Mouse (Mus musculus) cortical plate, adult 2 months (tissue): ENCODE measurements around the gene Spry2. TPM values are rescaled to one million over a fixed set of nuclear protein-coding genes. Genes with fewer than 3 reads are reported as not detected.

Experiments used
- H3K27ac ChIP-seq: fragments of 200-500 bp; 2 replicates; pipeline ENCODE4 v1.5.1; 2012; ENCODE audit warnings: low read length, control low read depth, inconsistent platforms; ENCODE audit not compliant: insufficient read depth
- H3K4me1 ChIP-seq: fragments of 200-500 bp; 2 replicates; pipeline ENCODE4 v1.6.1; 2011; ENCODE audit warnings: low read length; ENCODE audit not compliant: control insufficient read depth, insufficient read depth
- H3K4me3 ChIP-seq: fragments of 200-500 bp; 2 replicates; pipeline ENCODE4 v1.5.1; 2011; ENCODE audit warnings: mild to moderate bottlenecking, low read length, control low read depth; ENCODE audit not compliant: insufficient read depth
- CTCF ChIP-seq: fragments of 200-500 bp; IDR thresholded peaks from 2 replicates; pipeline ENCODE4 v1.5.1; 2011; ENCODE audit warnings: mild to moderate bottlenecking, control low read depth, low read length; ENCODE audit not compliant: insufficient read depth; ENCODE audit errors: extremely low read depth
- POLR2A ChIP-seq: fragments of 200-500 bp; IDR thresholded peaks from 2 replicates; pipeline ENCODE4 v1.6.1; 2011; ENCODE audit warnings: mild to moderate bottlenecking, low read length, control low read depth; ENCODE audit not compliant: insufficient read depth; ENCODE audit errors: extremely low read depth
- polyA plus RNA-seq: library from polyadenylated mRNA; depleted of rRNA; stranded (reverse); fragments of >200 nt; gene quantifications from 2 replicates; pipeline ENCODE4 v1.2.3, GENCODE M21; 2012; rRNA removed

Spry2 gene
- polyA plus RNA-seq, 1 experiment: 49.7 TPM

DNA sequence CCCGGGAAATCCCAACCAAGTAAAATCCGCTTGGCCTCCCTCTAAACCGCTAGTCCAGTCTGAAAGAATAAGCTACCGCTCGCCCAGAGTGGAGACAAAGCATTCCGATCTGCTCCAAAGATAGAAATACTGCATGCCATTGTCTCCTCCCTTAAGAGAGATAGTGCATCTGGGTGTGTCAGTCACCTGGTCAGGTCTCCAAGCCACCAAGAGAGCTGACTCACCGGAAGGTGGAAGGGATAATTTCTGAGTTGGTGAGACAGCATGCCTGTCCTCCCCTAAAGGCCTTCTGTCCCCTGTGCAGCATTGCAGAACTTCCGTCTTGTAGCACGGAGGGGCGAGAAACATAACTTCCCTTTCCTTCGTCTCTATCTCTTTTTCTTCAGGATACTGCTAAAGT is 34.4 kb downstream of the Spry2 start:
- no peaks in the 10 kb centered on the region for H3K4me1 ChIP-seq
- H3K4me3 ChIP-seq: no peak overlapping the region
- TF ChIP-seq POLR2A (no peak), CTCF (no peak)
- H3K27ac ChIP-seq: no peak overlapping the region

DNA sequence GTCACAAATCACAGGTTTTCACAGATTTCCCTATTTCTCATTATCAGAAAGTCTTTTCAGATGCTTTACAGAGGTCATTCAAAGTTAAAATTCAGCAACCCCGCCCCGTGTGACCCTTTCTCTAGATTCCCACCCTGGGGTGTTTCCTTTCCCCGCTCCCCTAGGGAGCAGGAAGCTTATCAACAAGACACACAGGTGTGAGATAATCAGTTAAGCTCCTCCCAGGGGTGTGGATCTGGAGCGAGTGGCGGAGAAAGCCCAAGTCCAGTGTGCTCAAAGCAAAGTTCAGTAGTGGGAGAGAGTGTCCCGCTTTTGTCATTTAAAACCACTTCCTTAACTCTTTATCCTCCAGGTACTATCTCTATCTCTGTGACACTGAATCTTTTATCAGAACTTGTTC is 35.7 kb downstream of the Spry2 start:
- Histone ChIP-seq H3K4me1 (no peaks in the 10 kb centered on the region), H3K27ac (no peak overlapping the region), H3K4me3 (no peak overlapping the region)
- TF ChIP-seq POLR2A (no peak), CTCF (no peak)

DNA sequence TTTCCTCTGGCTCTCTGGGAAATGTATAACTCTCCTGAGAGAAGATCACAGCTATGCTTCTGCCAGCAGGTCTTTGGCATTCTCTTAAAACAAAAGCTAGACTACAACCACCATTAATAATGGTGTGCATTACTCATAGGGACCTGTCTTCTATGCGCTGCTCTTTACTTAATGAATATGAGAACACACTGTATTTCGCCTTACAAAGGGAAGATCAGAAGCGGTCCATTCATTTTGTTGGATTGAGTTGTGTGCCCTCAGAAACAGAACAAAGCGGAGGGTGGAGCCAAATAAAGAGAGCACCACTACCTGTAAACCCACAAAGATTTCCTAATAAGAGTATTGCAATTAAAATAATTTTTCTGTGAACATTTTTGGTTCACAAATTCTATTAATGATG is 36.3 kb downstream of the Spry2 start:
- H3K27ac ChIP-seq: no peak overlapping the region
- H3K4me3 ChIP-seq: no peak overlapping the region
- no peak for TF ChIP-seq POLR2A
- TF ChIP-seq CTCF: no peak
- H3K4me1 ChIP-seq: no peaks in the 10 kb centered on the region

DNA sequence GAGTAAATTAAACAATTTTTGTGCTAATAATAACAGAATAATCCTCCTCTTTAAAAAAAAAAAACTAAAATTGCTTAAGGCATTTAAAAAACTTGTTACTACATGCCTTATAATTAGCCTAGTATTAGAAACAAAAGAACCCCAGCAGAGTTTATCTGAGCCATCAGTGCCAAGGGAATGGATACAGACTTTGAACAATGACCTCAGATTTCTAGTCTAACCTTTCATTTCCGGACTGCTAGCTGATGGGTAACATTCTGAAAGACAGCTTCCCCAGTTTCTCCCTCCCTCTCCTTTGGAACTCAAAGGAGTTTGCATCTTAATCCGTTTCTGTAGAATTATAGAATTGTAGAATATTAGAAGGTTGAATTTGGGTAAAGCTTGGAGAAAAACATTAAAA is 36.7 kb downstream of the Spry2 start:
- TF ChIP-seq CTCF: no peak
- TF ChIP-seq POLR2A: no peak
- Histone ChIP-seq H3K4me3 (no peak overlapping the region), H3K27ac (no peak overlapping the region), H3K4me1 (no peaks in the 10 kb centered on the region)

DNA sequence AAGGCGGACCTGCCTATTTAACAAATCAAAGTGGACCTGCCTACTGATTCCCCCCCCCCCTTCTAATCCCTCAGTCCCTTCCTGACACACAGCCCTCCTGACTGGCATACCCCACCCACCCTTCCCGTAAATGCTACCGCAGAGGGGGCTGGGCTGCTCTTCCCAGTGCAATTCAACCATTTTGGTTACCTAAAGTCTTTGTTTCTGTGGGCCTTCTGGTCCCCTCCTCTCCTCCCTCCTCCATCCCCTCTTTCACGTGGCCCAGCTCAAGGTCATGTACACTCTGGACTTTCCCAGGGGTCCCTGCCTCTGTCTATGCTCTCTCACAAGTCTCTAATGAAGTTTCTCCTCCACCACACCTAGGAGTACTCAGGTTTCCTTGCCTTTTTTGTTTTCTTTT is 37.3 kb downstream of the Spry2 start:
- no peaks in the 10 kb centered on the region for H3K4me1 ChIP-seq
- no peak overlapping the region for H3K27ac ChIP-seq
- no peak for TF ChIP-seq POLR2A
- no peak overlapping the region for H3K4me3 ChIP-seq

DNA sequence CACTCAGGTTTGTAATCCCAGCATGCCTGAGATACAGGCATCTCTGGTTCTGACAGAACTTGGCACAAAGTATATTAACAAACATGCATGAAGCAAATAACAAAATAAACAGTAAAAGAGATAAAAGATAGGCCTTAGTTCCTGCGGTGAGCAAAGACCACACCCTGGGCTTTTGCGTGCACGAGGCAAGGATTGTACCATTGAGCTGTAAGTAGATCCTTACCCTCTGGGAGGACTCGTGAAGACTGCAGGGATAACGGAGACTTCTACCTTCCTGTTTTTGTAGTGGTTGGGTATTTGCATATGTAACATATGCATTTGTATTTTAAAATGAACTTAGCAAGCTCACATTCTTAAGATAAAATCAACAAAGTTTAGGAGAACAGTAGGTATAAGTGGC is 37.7 kb downstream of the Spry2 start:
- H3K4me1 ChIP-seq: no peaks in the 10 kb centered on the region
- TF ChIP-seq CTCF: no peak
- TF ChIP-seq POLR2A: no peak
- no peak overlapping the region for H3K4me3 ChIP-seq

DNA sequence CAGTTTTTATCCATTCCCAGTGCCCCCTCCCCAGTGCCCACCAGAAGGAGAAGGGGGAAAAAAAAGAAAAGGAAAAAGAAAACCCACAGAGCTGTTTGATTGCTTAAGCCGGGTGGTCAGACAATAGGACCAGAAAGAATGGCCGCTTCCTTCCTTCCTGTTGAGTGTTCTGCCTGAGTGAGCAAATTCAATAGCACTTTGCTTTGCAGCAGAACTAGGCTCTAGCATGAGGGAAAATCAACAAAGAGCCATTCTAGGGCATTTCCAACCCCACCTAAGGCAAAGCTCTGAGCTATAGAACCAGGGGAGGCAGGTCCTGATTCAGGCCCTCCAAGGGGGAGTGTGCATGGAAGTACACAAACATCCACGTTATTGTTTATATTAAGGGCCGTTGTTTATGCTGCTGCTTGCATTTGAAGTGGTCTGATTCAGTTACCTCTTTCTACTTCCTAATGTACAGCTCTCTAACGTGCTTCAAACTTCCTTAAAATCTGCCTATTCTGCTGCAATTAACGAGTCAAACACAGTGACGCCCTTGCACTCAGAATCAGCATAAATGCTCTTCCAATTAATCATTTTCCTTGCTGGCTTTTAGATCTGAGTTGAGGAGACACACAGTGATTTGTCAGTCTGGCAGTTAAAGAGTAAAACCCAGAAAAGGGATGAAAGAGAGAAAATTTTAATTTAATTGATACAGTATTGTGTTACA is 45.1 kb downstream of the Spry2 start:
- Histone ChIP-seq H3K4me1 (no peaks in the 10 kb centered on the region), H3K27ac (no peak overlapping the region), H3K4me3 (no peak overlapping the region)
- TF ChIP-seq POLR2A (no peak), CTCF (no peak)

More for the DNA sequence above, 37.7 kb downstream of the Spry2 start:
- H3K27ac ChIP-seq: no peak overlapping the region

Other genes starting within 250 kb of the Spry2 start
- not detected in 2 replicates for gene Trim52, start 209.4 kb upstream of the Spry2 start, polyA plus RNA-seq